Mouse (Mus musculus): Measurements from ENCODE around the gene Ccl25.

DNA sequence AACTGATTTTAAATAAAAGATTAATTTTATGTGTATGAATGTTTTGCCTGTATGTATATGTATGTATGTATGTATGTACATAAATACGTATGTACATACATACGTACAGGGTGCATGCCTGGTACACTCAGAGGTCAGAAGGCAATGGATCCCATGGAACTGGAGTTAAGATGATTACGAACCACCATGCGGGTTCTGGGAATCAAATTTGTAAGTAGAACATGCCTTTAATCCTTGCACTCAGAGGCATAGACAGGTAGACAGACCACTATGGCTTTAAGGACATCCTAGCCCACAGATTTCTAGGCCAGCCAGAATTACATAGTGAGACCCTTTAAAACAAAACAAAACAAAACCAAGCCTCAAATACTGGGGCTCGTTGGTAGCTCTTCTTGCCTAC, 6.9 kb upstream of the Ccl25 start:
- TF ChIP-seq CTCF (IDR thresholded peaks at IDR 0.05; ENCODE audit: insufficient read depth, low read depth, low read length) = no peak
- TF ChIP-seq POLR2A (IDR thresholded peaks at IDR 0.05; ENCODE audit: insufficient read depth, low read depth, low read length) = no peak
